Mouse (Mus musculus) limb, embryonic 14.5 days (tissue): ENCODE measurements around the gene Gtf2f1. TPM values are rescaled to one million over a fixed set of nuclear protein-coding genes. Genes with fewer than 3 reads are reported as not detected.

Source experiments
- ATAC-seq: fragments of 200-750 bp; cut with Nextera tagmentation; 2 replicates; pipeline ENCODE4 v1.8.0; 2017; ENCODE audit warnings: low read depth, moderate number of reproducible peaks, moderate TSS enrichment; ENCODE audit not compliant: low FRiP score
- DNase-seq: peaks from one replicate; pipeline ENCODE4 v3.0.0-alpha.2; 2015; ENCODE audit warnings: low spot score
- H3K27ac ChIP-seq: fragments of 300-500 bp; sonication (generic); replicated peaks from 2 replicates; pipeline ENCODE4 v1.5.1; 2014; ENCODE audit warnings: low read depth, mild to moderate bottlenecking, low read length, moderate library complexity, mixed read lengths
- H3K27me3 ChIP-seq: fragments of 300-500 bp; sonication (generic); 2 replicates; pipeline ENCODE4 v1.6.1; 2014; ENCODE audit warnings: low read length, mixed read lengths; ENCODE audit not compliant: control insufficient read depth, insufficient read depth
- H3K36me3 ChIP-seq: fragments of 300-500 bp; sonication (generic); 2 replicates; pipeline ENCODE4 v1.6.1; 2014; ENCODE audit warnings: mild to moderate bottlenecking, low read length, moderate library complexity, mixed read lengths; ENCODE audit not compliant: control insufficient read depth, insufficient read depth
- H3K4me1 ChIP-seq: fragments of 300-500 bp; sonication (generic); 2 replicates; pipeline ENCODE4 v1.6.1; 2014; ENCODE audit warnings: antibody characterized with exemption, low read length, mixed read lengths; ENCODE audit not compliant: control insufficient read depth, insufficient read depth
- H3K4me2 ChIP-seq: fragments of 300-500 bp; sonication (generic); replicated peaks from 2 replicates; pipeline ENCODE4 v1.6.1; 2014; ENCODE audit warnings: low read depth, mild to moderate bottlenecking, low read length, moderate library complexity; ENCODE audit not compliant: severe bottlenecking
- H3K4me3 ChIP-seq: fragments of 300-500 bp; sonication (generic); replicated peaks from 2 replicates; pipeline ENCODE4 v1.5.1; 2014; ENCODE audit warnings: low read length
- H3K9ac ChIP-seq: fragments of 300-500 bp; sonication (generic); 2 replicates; pipeline ENCODE4 v1.6.1; 2014; ENCODE audit warnings: mild to moderate bottlenecking, low read depth, low read length, moderate library complexity; ENCODE audit not compliant: severe bottlenecking
- H3K9me3 ChIP-seq: fragments of 300-500 bp; sonication (generic); 2 replicates; pipeline ENCODE4 v1.6.1; 2016; ENCODE audit warnings: low read length; ENCODE audit not compliant: control insufficient read depth
- POLR2A ChIP-seq: fragments of 200-500 bp; IDR thresholded peaks from 2 replicates; pipeline ENCODE4 v1.8.0; 2012; ENCODE audit warnings: inconsistent platforms, mild to moderate bottlenecking, moderate library complexity, borderline replicate concordance; ENCODE audit not compliant: insufficient read depth, insufficient read length; ENCODE audit errors: extremely low read depth
- WGBS: fragments of 180-500 bp; shearing (Covaris S2); extraction: QIAGEN DNeasy Blood & Tissue Kit; methylation state at CpG from one replicate; pipeline ENCODE4 v1.1.7; 2014; 5-methylcytosine and 5-hydroxymethylcytosine counted together
- polyA plus RNA-seq, 2 experiments: library from polyadenylated mRNA; depleted of rRNA in 1 of 2; stranded (reverse) in 1 of 2; unstranded in 1 of 2; fragments of >200 nt; fragmentation: Nextera tagmentation in 1 of 2; extraction: Ambion mirVana in 1 of 2; gene quantifications; 2 replicates each; pipeline versions ENCODE4 v1.2.1 to v1.2.3; 2012 to 2014

Gtf2f1 gene
- polyA plus RNA-seq, 2 experiments = 54.1 to 68.5 TPM

GRCm38 (mm10) chr17:56962642-56963405 lies 48.3 kb downstream of the Gtf2f1 start:
- H3K4me3 ChIP-seq = no peak overlapping the region
- H3K36me3 ChIP-seq = no peaks in the 10 kb centered on the region
- DNase-seq (no peak), ATAC-seq (no peak)
- no peak overlapping the region for H3K4me2 ChIP-seq
- no peak overlapping the region for H3K9ac ChIP-seq
- no peaks in the 10 kb centered on the region for H3K4me1 ChIP-seq
- TF ChIP-seq POLR2A = no peak
- WGBS = 77% methylated on average over 5 of the region's 5 CpGs
- no peak overlapping the region for H3K27ac ChIP-seq
- no peaks in the 10 kb centered on the region for H3K27me3 ChIP-seq
- H3K9me3 ChIP-seq = no peaks in the 10 kb centered on the region

- 92% methylated on average over 4 of the region's 4 CpGs for WGBS
- Histone ChIP-seq H3K27me3 (no peaks in the 10 kb centered on the region), H3K27ac (no peak overlapping the region), H3K4me2 (no peak overlapping the region), H3K4me1 (no peaks in the 10 kb centered on the region), H3K4me3 (no peak overlapping the region), H3K36me3 (no peaks in the 10 kb centered on the region), H3K9ac (no peak overlapping the region), H3K9me3 (no peaks in the 10 kb centered on the region)
- TF ChIP-seq POLR2A = no peak
- ATAC-seq = no peak
- no peak for DNase-seq
Measured at GRCm38 (mm10) chr17:56961880-56962279, 49.2 kb downstream of the Gtf2f1 start.

DNA sequence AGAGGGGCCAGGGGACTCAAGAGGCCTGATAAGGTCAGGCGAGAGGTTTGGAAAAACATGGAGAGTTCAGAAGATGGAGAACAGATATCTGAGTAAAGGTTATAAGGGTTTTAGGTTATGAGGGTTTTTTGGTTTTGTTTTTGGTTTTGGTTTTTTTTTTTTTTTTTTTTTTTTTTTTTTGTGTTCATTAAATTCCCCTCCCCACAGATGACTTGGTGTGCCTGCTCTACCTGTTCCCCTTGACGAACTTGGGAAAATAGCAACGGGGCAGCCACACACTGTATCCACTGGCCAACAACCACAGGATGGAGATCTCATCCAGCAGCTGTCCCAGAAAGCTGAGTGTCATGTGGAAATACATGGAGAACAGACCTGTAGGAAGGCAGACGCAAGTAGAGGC lies 52.4 kb downstream of the Gtf2f1 start:
- 74% methylated on average over 4 of the region's 4 CpGs for WGBS
- no peak overlapping the region for H3K9ac ChIP-seq
- no peak for TF ChIP-seq POLR2A

DNA sequence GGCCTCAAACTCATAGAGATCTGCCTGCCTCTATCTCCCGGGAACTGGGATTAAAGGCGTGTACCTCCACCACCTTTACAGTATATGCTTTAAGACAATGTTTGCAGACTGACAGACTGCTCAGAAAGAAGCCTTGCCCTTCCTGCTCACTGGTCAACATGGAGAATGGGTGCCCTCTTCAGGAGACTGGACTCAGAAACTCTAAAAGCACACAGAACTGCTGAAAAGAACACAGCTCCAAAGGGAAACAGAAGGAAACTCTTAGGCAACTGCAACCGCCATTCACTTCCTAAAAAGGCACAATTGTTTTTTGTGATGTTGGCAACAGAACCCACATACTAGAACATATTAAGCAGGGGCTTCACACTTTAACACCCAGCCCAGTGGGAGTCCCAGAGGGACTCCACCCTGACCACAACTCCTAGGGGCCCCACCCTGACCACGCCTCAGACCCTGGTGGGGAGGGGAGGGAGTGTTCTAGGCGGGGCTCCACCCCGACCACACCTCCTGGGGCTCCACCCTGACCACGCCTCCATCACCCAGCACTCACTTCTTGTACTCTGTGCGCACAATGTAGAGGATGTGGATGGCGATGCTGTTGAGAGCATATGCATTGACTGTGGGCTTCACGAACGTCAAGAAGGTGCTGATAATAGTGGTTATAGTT lies 53.2 kb downstream of the Gtf2f1 start:
- Histone ChIP-seq H3K36me3 (no peaks in the 10 kb centered on the region), H3K4me1 (no peaks in the 10 kb centered on the region), H3K9me3 (no peaks in the 10 kb centered on the region), H3K27me3 (no peaks in the 10 kb centered on the region), H3K4me3 (no peak overlapping the region), H3K4me2 (no peak overlapping the region), H3K9ac (no peak overlapping the region), H3K27ac (no peak overlapping the region)
- WGBS = 30% methylated on average over 11 of the region's 11 CpGs
- TF ChIP-seq POLR2A = no peak
- DNase-seq = no peak
- no peak for ATAC-seq

More for the DNA sequence above, 52.4 kb downstream of the Gtf2f1 start:
- ATAC-seq (no peak), DNase-seq (no peak)
- H3K4me2 ChIP-seq = no peak overlapping the region
- H3K27me3 ChIP-seq = no peaks in the 10 kb centered on the region
- no peaks in the 10 kb centered on the region for H3K9me3 ChIP-seq
- no peaks in the 10 kb centered on the region for H3K4me1 ChIP-seq
- H3K36me3 ChIP-seq = no peaks in the 10 kb centered on the region
- no peak overlapping the region for H3K4me3 ChIP-seq
- no peak overlapping the region for H3K27ac ChIP-seq

DNA sequence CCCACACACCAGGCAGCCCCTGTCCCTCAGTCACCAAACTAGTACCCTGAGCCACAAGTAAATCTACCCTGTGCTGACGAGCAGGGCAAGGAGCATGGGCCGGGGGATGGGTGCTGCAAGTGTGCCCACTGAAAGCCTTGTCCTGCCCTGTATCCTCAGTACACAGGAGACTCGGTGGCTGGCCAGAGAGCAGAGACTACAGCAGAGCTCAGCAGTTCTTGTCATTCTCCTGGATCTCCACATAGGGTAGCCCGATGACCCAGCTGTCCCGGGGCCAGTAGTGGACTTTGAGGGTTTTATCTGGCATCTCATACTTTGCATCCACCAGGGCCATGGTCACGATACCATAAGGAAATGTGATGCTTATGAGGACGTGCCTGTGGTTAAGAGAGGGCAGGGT lies 56.2 kb downstream of the Gtf2f1 start:
- H3K9ac ChIP-seq = no peak overlapping the region
- H3K9me3 ChIP-seq = no peaks in the 10 kb centered on the region
- no peak for ATAC-seq
- WGBS = 83% methylated on average over 7 of the region's 7 CpGs
- H3K4me3 ChIP-seq = no peak overlapping the region
- no peak for TF ChIP-seq POLR2A
- DNase-seq = no peak
- no peaks in the 10 kb centered on the region for H3K36me3 ChIP-seq
- H3K27ac ChIP-seq = no peak overlapping the region
- H3K27me3 ChIP-seq = no peaks in the 10 kb centered on the region
- no peak overlapping the region for H3K4me2 ChIP-seq
- H3K4me1 ChIP-seq = no peaks in the 10 kb centered on the region

Other genes starting within 250 kb of the Gtf2f1 start
- 107 and 144 TPM in 2 replicates for gene Dus3l, start 246.5 kb downstream of the Gtf2f1 start, polyA plus RNA-seq (2012; rRNA removed)
- 43.6 and 44.4 TPM in 2 replicates for gene Dus3l, start 246.5 kb downstream of the Gtf2f1 start, polyA plus RNA-seq (2014; fragmentation: Nextera tagmentation; extraction: Ambion mirVana)
- 4.5 and 5.0 TPM in 2 replicates for gene Prr22, start 241.0 kb downstream of the Gtf2f1 start, polyA plus RNA-seq (2012; rRNA removed)
- gene Prr22, start 241.0 kb downstream of the Gtf2f1 start, polyA plus RNA-seq (2014; fragmentation: Nextera tagmentation; extraction: Ambion mirVana) = 0.58 and 0.97 TPM in 2 replicates
- gene Rfx2, start 180.3 kb downstream of the Gtf2f1 start, polyA plus RNA-seq (2012; rRNA removed) = 8.2 and 12.1 TPM in 2 replicates
- gene Rfx2, start 180.3 kb downstream of the Gtf2f1 start, polyA plus RNA-seq (2014; fragmentation: Nextera tagmentation; extraction: Ambion mirVana) = 4.2 and 4.5 TPM in 2 replicates
- gene Acsbg2, start 136.8 kb downstream of the Gtf2f1 start, polyA plus RNA-seq (2012; rRNA removed) = 0.03 TPM in 1 of 2 replicates, not detected in the other
- not detected in 2 replicates for gene Acsbg2, start 136.8 kb downstream of the Gtf2f1 start, polyA plus RNA-seq (2014; fragmentation: Nextera tagmentation; extraction: Ambion mirVana)
- 0.03 and 0.08 TPM in 2 replicates for gene 1700061G19Rik, start 135.8 kb downstream of the Gtf2f1 start, polyA plus RNA-seq (2012; rRNA removed)
- 0.26 TPM in 2 replicates for gene 1700061G19Rik, start 135.8 kb downstream of the Gtf2f1 start, polyA plus RNA-seq (2014; fragmentation: Nextera tagmentation; extraction: Ambion mirVana)
- 98.3 and 132 TPM in 2 replicates for gene Mllt1, start 75.9 kb downstream of the Gtf2f1 start, polyA plus RNA-seq (2012; rRNA removed)
- 34.5 and 36.3 TPM in 2 replicates for gene Mllt1, start 75.9 kb downstream of the Gtf2f1 start, polyA plus RNA-seq (2014; fragmentation: Nextera tagmentation; extraction: Ambion mirVana)
- 1.0 and 1.5 TPM in 2 replicates for gene Acer1, start 29.2 kb downstream of the Gtf2f1 start, polyA plus RNA-seq (2012; rRNA removed)
- gene Acer1, start 29.2 kb downstream of the Gtf2f1 start, polyA plus RNA-seq (2014; fragmentation: Nextera tagmentation; extraction: Ambion mirVana) = 1.4 and 5.6 TPM in 2 replicates
- gene Clpp, start 21.0 kb downstream of the Gtf2f1 start, polyA plus RNA-seq (2012; rRNA removed) = 139 and 177 TPM in 2 replicates
- gene Clpp, start 21.0 kb downstream of the Gtf2f1 start, polyA plus RNA-seq (2014; fragmentation: Nextera tagmentation; extraction: Ambion mirVana) = 150 and 155 TPM in 2 replicates
- 25.1 and 33.9 TPM in 2 replicates for gene Alkbh7, start 13.9 kb downstream of the Gtf2f1 start, polyA plus RNA-seq (2012; rRNA removed)
- 40.6 and 41.8 TPM in 2 replicates for gene Alkbh7, start 13.9 kb downstream of the Gtf2f1 start, polyA plus RNA-seq (2014; fragmentation: Nextera tagmentation; extraction: Ambion mirVana)
- not detected in 2 replicates for gene Pspn, start 11.3 kb downstream of the Gtf2f1 start, polyA plus RNA-seq (2012; rRNA removed)
- not detected in 2 replicates for gene Pspn, start 11.3 kb downstream of the Gtf2f1 start, polyA plus RNA-seq (2014; fragmentation: Nextera tagmentation; extraction: Ambion mirVana)
- gene Gm17949, start 181 bp upstream of the Gtf2f1 start, polyA plus RNA-seq (2012; rRNA removed) = 0.05 TPM in 1 of 2 replicates, not detected in the other
- 0.22 and 0.26 TPM in 2 replicates for gene Gm17949, start 181 bp upstream of the Gtf2f1 start, polyA plus RNA-seq (2014; fragmentation: Nextera tagmentation; extraction: Ambion mirVana)
- gene Khsrp, start 20.2 kb upstream of the Gtf2f1 start, polyA plus RNA-seq (2012; rRNA removed) = 115 and 151 TPM in 2 replicates
- gene Khsrp, start 20.2 kb upstream of the Gtf2f1 start, polyA plus RNA-seq (2014; fragmentation: Nextera tagmentation; extraction: Ambion mirVana) = 49.5 and 56.6 TPM in 2 replicates
- 0.13 and 0.18 TPM in 2 replicates for gene Slc25a41, start 30.4 kb upstream of the Gtf2f1 start, polyA plus RNA-seq (2012; rRNA removed)
- 0.17 and 0.26 TPM in 2 replicates for gene Slc25a41, start 30.4 kb upstream of the Gtf2f1 start, polyA plus RNA-seq (2014; fragmentation: Nextera tagmentation; extraction: Ambion mirVana)
- gene Crb3, start 47.8 kb upstream of the Gtf2f1 start, polyA plus RNA-seq (2012; rRNA removed) = 5.5 and 6.6 TPM in 2 replicates
- gene Crb3, start 47.8 kb upstream of the Gtf2f1 start, polyA plus RNA-seq (2014; fragmentation: Nextera tagmentation; extraction: Ambion mirVana) = 4.6 and 8.3 TPM in 2 replicates
- gene Slc25a23, start 48.6 kb upstream of the Gtf2f1 start, polyA plus RNA-seq (2012; rRNA removed) = 26.3 and 32.9 TPM in 2 replicates
- 5.7 and 8.3 TPM in 2 replicates for gene Slc25a23, start 48.6 kb upstream of the Gtf2f1 start, polyA plus RNA-seq (2014; fragmentation: Nextera tagmentation; extraction: Ambion mirVana)
- 2.0 and 2.5 TPM in 2 replicates for gene Dennd1c, start 67.2 kb upstream of the Gtf2f1 start, polyA plus RNA-seq (2012; rRNA removed)
- 0.97 and 1.9 TPM in 2 replicates for gene Dennd1c, start 67.2 kb upstream of the Gtf2f1 start, polyA plus RNA-seq (2014; fragmentation: Nextera tagmentation; extraction: Ambion mirVana)
- 10.3 and 14.2 TPM in 2 replicates for gene Tubb4a, start 76.5 kb upstream of the Gtf2f1 start, polyA plus RNA-seq (2012; rRNA removed)
- gene Tubb4a, start 76.5 kb upstream of the Gtf2f1 start, polyA plus RNA-seq (2014; fragmentation: Nextera tagmentation; extraction: Ambion mirVana) = 8.8 and 10.1 TPM in 2 replicates
- gene Tnfsf9, start 94.0 kb upstream of the Gtf2f1 start, polyA plus RNA-seq (2012; rRNA removed) = 10.6 and 11.3 TPM in 2 replicates
- 6.8 and 7.4 TPM in 2 replicates for gene Tnfsf9, start 94.0 kb upstream of the Gtf2f1 start, polyA plus RNA-seq (2014; fragmentation: Nextera tagmentation; extraction: Ambion mirVana)
- gene Cd70, start 138.5 kb upstream of the Gtf2f1 start, polyA plus RNA-seq (2012; rRNA removed) = not detected in 2 replicates
- not detected in 2 replicates for gene Cd70, start 138.5 kb upstream of the Gtf2f1 start, polyA plus RNA-seq (2014; fragmentation: Nextera tagmentation; extraction: Ambion mirVana)
- 0.17 and 0.20 TPM in 2 replicates for gene Tnfsf14, start 182.9 kb upstream of the Gtf2f1 start, polyA plus RNA-seq (2012; rRNA removed)
- not detected in 2 replicates for gene Tnfsf14, start 182.9 kb upstream of the Gtf2f1 start, polyA plus RNA-seq (2014; fragmentation: Nextera tagmentation; extraction: Ambion mirVana)
- 0.85 and 1.6 TPM in 2 replicates for gene C3, start 216.8 kb upstream of the Gtf2f1 start, polyA plus RNA-seq (2012; rRNA removed)
- 0.46 and 0.52 TPM in 2 replicates for gene C3, start 216.8 kb upstream of the Gtf2f1 start, polyA plus RNA-seq (2014; fragmentation: Nextera tagmentation; extraction: Ambion mirVana)
- 36.4 and 42.7 TPM in 2 replicates for gene Gpr108, start 237.2 kb upstream of the Gtf2f1 start, polyA plus RNA-seq (2012; rRNA removed)
- gene Gpr108, start 237.2 kb upstream of the Gtf2f1 start, polyA plus RNA-seq (2014; fragmentation: Nextera tagmentation; extraction: Ambion mirVana) = 39.6 and 40.8 TPM in 2 replicates
- 40.5 and 46.9 TPM in 2 replicates for gene Trip10, start 238.2 kb upstream of the Gtf2f1 start, polyA plus RNA-seq (2012; rRNA removed)
- 27.1 and 29.8 TPM in 2 replicates for gene Trip10, start 238.2 kb upstream of the Gtf2f1 start, polyA plus RNA-seq (2014; fragmentation: Nextera tagmentation; extraction: Ambion mirVana)